Mouse (Mus musculus) embryonic facial prominence, embryonic 11.5 days (tissue): Measurements from ENCODE around the gene Pdzd8. TPM values are rescaled to one million over a fixed set of nuclear protein-coding genes. Genes with fewer than 3 reads are reported as not detected.

Experiments used
- ATAC-seq: fragments of 200-750 bp; cut with Nextera tagmentation; replicated peaks from 2 replicates; pipeline ENCODE4 v1.8.0; 2017; ENCODE audit warnings: low read depth; ENCODE audit not compliant: insufficient number of reproducible peaks, low FRiP score, low TSS enrichment
- DNase-seq: peaks from one replicate; pipeline ENCODE4 v3.0.0-alpha.2; 2015; ENCODE audit warnings: low spot score
- H3K27ac ChIP-seq: fragments of 300-500 bp; sonication (generic); replicated peaks from 2 replicates; pipeline ENCODE4 v1.5.1; 2014; ENCODE audit warnings: mild to moderate bottlenecking, low read depth, low read length, control low read depth
- H3K27me3 ChIP-seq: fragments of 300-500 bp; sonication (generic); 2 replicates; pipeline ENCODE4 v1.6.1; 2014; ENCODE audit warnings: mild to moderate bottlenecking, low read length, moderate library complexity, mixed read lengths; ENCODE audit not compliant: control insufficient read depth, insufficient read depth
- H3K36me3 ChIP-seq: fragments of 300-500 bp; sonication (generic); replicated peaks from 2 replicates; pipeline ENCODE4 v1.6.1; 2014; ENCODE audit warnings: low read depth, mild to moderate bottlenecking, low read length, moderate library complexity, mixed read lengths; ENCODE audit not compliant: control insufficient read depth, insufficient read depth
- H3K4me1 ChIP-seq: fragments of 300-500 bp; sonication (generic); 2 replicates; pipeline ENCODE4 v1.6.1; 2014; ENCODE audit warnings: low read length, mixed read lengths; ENCODE audit not compliant: control insufficient read depth, insufficient read depth
- H3K4me2 ChIP-seq: fragments of 300-500 bp; sonication (generic); 2 replicates; pipeline ENCODE4 v1.6.1; 2014; ENCODE audit warnings: low read depth, mild to moderate bottlenecking, control low read depth, low read length, moderate library complexity
- H3K4me3 ChIP-seq: fragments of 300-500 bp; sonication (generic); 2 replicates; pipeline ENCODE4 v1.5.1; 2014; ENCODE audit warnings: low read depth, low read length, control low read depth
- H3K9ac ChIP-seq: fragments of 300-500 bp; sonication (generic); replicated peaks from 2 replicates; pipeline ENCODE4 v1.6.1; 2014; ENCODE audit warnings: mild to moderate bottlenecking, control low read depth, low read length
- H3K9me3 ChIP-seq: fragments of 300-500 bp; sonication (generic); replicated peaks from 2 replicates; pipeline ENCODE4 v1.6.1; 2016; ENCODE audit warnings: mild to moderate bottlenecking, low read length, inconsistent platforms, mixed read lengths; ENCODE audit not compliant: control insufficient read depth
- WGBS: fragments of 180-500 bp; shearing (Covaris S2); extraction: QIAGEN DNeasy Blood & Tissue Kit; methylation state at CpG from one replicate; pipeline ENCODE4 v1.1.7; 2014; 5-methylcytosine and 5-hydroxymethylcytosine counted together
- polyA plus RNA-seq: library from polyadenylated mRNA; unstranded; fragments of >200 nt; fragmentation: Nextera tagmentation; extraction: Ambion mirVana; gene quantifications from 2 replicates; pipeline ENCODE4 v1.2.1, GENCODE M21; 2014

The Pdzd8 gene
- polyA plus RNA-seq, 1 experiment from 2014 or later: 18.0 TPM

DNA sequence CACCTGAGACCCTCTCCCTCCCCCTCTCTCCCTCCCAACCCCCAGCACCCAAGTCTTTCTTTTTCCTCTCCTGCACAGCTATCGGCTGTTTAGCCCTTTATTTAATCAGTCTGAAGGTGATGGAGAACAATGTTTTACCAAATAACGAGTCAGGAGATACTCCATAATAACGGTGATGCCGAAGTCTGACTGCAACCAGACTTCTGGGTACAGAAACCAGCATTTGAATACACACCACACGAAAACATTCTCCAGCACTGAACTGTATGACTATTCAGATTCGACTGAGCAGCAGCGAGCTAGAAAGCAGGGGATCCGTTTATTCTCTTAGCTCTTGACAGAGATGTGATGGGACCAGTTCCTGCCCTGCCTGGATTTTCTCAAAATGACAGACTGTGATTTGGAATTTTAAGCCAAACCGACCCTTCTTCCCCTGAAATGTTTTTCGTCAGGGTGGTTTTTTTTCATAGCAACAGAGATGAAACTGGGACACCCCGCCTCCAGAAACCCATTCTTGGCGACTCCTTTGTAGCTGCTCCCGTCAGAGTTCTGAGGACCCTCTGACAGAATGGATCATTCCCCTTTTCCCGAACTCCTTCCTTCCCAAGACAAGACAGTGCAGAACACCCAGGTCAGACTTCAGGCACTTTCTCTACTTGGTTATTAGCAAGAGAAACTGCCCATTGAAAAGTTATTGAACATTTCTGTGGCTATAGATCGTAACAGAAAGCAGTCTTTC, 5.7 kb upstream of the Pdzd8 start:
- ATAC-seq: no peak
- no peak overlapping the region for H3K4me3 ChIP-seq
- H3K4me2 ChIP-seq: no peak overlapping the region

DNA sequence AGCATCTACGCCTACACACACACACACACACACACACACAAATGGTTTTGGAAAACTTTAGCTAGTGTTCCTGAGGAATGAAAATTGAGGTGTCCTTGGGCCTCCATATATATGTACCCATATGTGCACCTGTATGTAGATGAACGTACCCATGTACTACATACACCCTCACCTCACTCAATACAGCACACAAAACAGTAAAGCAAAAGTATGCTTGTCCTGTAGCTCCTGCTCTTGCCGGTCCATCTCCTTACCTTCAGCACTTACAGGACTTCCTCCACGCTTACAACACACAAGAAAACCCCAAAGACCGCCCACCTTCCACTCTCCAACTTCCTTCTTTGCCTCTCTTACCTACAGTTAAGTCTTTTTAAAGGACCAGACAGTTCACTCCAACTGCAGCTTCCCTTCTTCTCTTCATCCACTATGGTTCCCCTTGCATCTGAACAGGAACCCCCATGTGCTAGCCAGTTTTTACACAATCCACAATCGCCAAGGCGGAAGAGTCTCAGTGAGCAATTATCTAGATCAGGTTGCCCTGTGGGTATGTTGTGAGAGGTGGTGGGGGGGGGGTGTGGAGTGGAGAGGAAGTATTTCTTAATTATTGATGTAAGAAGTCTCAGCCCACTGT, 4.8 kb upstream of the Pdzd8 start:
- H3K36me3 ChIP-seq: no peaks in the 10 kb centered on the region
- no peak overlapping the region for H3K9ac ChIP-seq
- H3K9me3 ChIP-seq: no peaks in the 10 kb centered on the region
- H3K4me2 ChIP-seq: no peak overlapping the region
- H3K4me1 ChIP-seq: no peaks in the 10 kb centered on the region
- no peaks in the 10 kb centered on the region for H3K27me3 ChIP-seq
- H3K4me3 ChIP-seq: no peak overlapping the region
- no peak for ATAC-seq
- H3K27ac ChIP-seq: no peak overlapping the region
- DNase-seq: no peak
- WGBS: 76% methylated on average over 7 of the region's 7 CpGs

More for the DNA sequence above, 5.7 kb upstream of the Pdzd8 start:
- Histone ChIP-seq H3K27ac (no peak overlapping the region), H3K36me3 (no peaks in the 10 kb centered on the region), H3K4me1 (no peaks in the 10 kb centered on the region), H3K27me3 (no peaks in the 10 kb centered on the region), H3K9me3 (no peaks in the 10 kb centered on the region), H3K9ac (no peak overlapping the region)
- WGBS: 68% methylated on average over 15 of the region's 15 CpGs
- DNase-seq: peak; percentile 35

DNA sequence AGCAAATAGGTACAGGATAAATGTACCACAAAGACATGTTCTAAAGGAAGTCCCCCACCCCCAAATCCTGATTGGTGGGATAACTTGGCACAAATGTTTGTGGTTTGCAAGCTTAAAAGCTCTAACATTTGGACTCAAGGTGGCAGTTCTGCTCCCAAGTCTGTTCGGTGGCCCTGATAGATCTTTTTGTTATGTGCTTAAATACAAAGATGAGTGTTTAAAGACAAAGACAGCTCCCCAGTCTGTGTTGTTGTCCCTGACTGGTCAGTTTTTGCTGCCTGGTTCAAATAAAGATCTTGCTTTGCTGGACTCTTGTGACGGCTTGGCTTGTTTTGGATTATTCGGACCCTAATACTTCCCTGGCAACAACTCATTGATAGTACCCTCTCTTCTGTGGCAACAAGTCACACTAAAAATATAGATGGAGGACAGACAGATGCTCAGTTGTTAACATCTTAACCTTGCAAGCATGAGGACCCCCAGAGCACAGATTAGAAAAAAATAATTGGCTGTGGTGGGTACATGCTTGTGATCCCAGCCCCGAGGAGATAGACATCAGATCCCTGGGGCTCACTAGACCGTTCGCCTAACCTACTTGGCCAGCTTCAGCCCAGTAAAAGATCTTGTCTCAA, 3.9 kb upstream of the Pdzd8 start:
- no peaks in the 10 kb centered on the region for H3K9me3 ChIP-seq
- ATAC-seq: no peak
- no peak overlapping the region for H3K4me2 ChIP-seq
- H3K27ac ChIP-seq: no peak overlapping the region
- H3K9ac ChIP-seq: no peak overlapping the region
- H3K4me1 ChIP-seq: no peaks in the 10 kb centered on the region
- 89% methylated on average over 6 of the region's 6 CpGs for WGBS
- H3K4me3 ChIP-seq: no peak overlapping the region
- H3K27me3 ChIP-seq: no peaks in the 10 kb centered on the region
- DNase-seq: no peak
- H3K36me3 ChIP-seq: no peaks in the 10 kb centered on the region

DNA sequence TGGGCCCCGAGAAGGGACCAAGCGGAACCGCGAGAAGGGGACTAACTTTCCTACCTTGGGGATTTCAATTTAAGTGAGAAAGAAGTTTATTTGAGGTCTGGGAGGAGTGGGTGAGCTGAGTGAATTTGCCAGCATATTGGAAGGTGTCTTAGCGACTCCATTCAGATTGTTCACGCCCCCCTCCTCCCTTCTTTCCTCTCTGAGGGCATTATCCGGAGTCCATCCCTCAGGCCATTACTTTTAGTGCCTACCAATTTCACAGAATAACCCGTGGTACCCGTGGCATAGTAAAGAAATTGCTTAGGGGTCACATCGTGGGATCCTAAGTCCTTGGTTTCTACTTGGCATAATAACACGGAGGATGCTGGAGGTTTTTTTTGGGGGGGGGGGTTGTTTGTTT, 745 bp upstream of the Pdzd8 start:
- Histone ChIP-seq H3K4me3 (peak overlapping the region; percentile 77), H3K9me3 (no peaks in the 10 kb centered on the region), H3K36me3 (no peaks in the 10 kb centered on the region), H3K9ac (peak overlapping the region; percentile 93), H3K27me3 (no peaks in the 10 kb centered on the region), H3K4me1 (no peaks in the 10 kb centered on the region), H3K4me2 (peak overlapping the region; percentile 93), H3K27ac (peak overlapping the region; percentile 84)
- WGBS: 2% methylated on average over 11 of the region's 11 CpGs
- no peak for ATAC-seq
- DNase-seq: no peak

DNA sequence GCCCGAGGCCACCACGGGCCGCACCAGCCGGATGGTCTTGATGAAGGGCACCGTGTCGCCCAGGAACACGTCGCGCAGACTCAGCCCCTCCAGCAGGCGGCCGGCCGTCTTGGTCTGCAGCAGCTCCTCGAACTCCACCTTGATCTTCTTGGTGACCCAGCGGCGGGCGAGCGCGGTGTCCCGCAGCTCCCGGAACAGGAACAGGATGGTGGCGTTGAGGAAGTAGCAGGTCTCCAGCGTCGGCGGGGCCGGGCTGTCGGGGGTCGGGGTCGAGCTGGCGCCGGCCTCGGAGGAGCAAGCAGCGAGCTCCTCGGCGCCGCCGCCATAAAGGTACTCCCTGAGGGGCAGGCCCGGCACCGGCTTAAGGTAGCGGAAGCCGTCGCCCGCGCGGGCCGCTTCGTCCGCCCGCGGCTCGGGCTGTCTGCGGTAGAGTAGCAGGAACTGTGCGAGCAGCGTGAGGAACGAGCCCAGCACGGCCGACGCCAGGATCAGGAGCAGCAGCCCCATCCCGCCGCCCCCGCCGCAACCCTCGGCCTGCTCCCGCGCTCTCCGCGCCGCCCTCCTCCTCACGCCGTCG, 411 bp downstream of the Pdzd8 start:
- peak overlapping the region; percentile 77 for H3K4me3 ChIP-seq
- ATAC-seq (peak; percentile 69), DNase-seq (peak; percentile 55)
- 1% methylated on average over 66 of the region's 70 CpGs for WGBS
- peak overlapping the region; percentile 93 for H3K9ac ChIP-seq
- H3K9me3 ChIP-seq: no peaks in the 10 kb centered on the region
- no peaks in the 10 kb centered on the region for H3K36me3 ChIP-seq
- no peaks in the 10 kb centered on the region for H3K4me1 ChIP-seq
- peak overlapping the region; percentile 84 for H3K27ac ChIP-seq
- no peaks in the 10 kb centered on the region for H3K27me3 ChIP-seq
- peak overlapping the region; percentile 93 for H3K4me2 ChIP-seq

GRCm38 (mm10) chr19:59344304-59344711, 1.3 kb downstream of the Pdzd8 start:
- H3K4me3 ChIP-seq: peak overlapping the region; percentile 77
- DNase-seq: no peak
- H3K4me1 ChIP-seq: no peaks in the 10 kb centered on the region
- no peaks in the 10 kb centered on the region for H3K36me3 ChIP-seq
- H3K9me3 ChIP-seq: no peaks in the 10 kb centered on the region
- H3K4me2 ChIP-seq: peak overlapping the region; percentile 93
- H3K27ac ChIP-seq: no peak overlapping the region
- H3K27me3 ChIP-seq: no peaks in the 10 kb centered on the region
- WGBS: 0% methylated on average over 14 of the region's 14 CpGs
- H3K9ac ChIP-seq: peak overlapping the region; percentile 93
- ATAC-seq: no peak

GRCm38 (mm10) chr19:59342964-59343363, 2.6 kb downstream of the Pdzd8 start:
- H3K9ac ChIP-seq: no peak overlapping the region
- WGBS: 43% methylated on average over 2 of the region's 2 CpGs
- H3K27me3 ChIP-seq: no peaks in the 10 kb centered on the region
- peak overlapping the region; percentile 77 for H3K4me3 ChIP-seq
- no peaks in the 10 kb centered on the region for H3K4me1 ChIP-seq
- H3K27ac ChIP-seq: no peak overlapping the region
- ATAC-seq (no peak), DNase-seq (no peak)
- no peaks in the 10 kb centered on the region for H3K36me3 ChIP-seq
- no peaks in the 10 kb centered on the region for H3K9me3 ChIP-seq
- H3K4me2 ChIP-seq: peak overlapping the region; percentile 93

DNA sequence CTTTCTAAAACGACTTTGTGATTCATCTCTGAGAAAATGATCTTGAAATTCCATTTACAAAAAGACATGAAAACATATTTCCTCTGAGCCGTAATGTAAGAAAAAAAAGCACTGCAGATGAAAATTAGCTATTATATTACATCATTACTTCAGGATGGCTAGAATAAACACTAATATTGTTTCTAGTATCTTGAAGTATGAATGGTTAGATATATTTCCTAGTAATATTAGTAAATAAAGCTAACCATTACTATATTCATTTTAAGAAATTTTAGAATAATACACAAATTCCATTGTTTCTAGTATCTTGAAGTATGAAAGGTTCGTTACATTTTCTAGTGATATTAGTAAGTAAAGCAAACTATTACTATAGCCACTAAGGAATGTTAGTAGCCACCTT, 5.7 kb downstream of the Pdzd8 start:
- 86% methylated on average over 3 of the region's 3 CpGs for WGBS
- no peaks in the 10 kb centered on the region for H3K4me1 ChIP-seq
- H3K9me3 ChIP-seq: no peaks in the 10 kb centered on the region
- H3K27ac ChIP-seq: no peak overlapping the region
- no peaks in the 10 kb centered on the region for H3K27me3 ChIP-seq
- ATAC-seq (no peak), DNase-seq (no peak)
- H3K36me3 ChIP-seq: no peaks in the 10 kb centered on the region
- no peak overlapping the region for H3K4me2 ChIP-seq
- no peak overlapping the region for H3K4me3 ChIP-seq
- H3K9ac ChIP-seq: no peak overlapping the region
